Mouse (Mus musculus) MEL (cell line): ENCODE measurements around the gene Fbxo17. TPM values are rescaled to one million over a fixed set of nuclear protein-coding genes. Genes with fewer than 3 reads are reported as not detected.
A peak's percentile ranks its signal among the peaks of the same experiment; 100 is the strongest.
"Not testable (repeated sequence)": the region's sequence is repeated elsewhere in the genome, so short reads cannot be mapped to it uniquely, and the experiment has no call there.

ENCODE experiments used
- DNase-seq: peaks from one replicate; pipeline ENCODE4 v3.0.0; 2011; ENCODE audit warnings: low read depth, low spot score
- H3K27ac ChIP-seq: 2 replicates; pipeline ENCODE4 v1.5.1; 2012; ENCODE audit warnings: low read depth, mild to moderate bottlenecking, control low read depth, low read length, moderate library complexity; ENCODE audit not compliant: control insufficient read depth
- H3K27me3 ChIP-seq, 2 experiments: fragments of 150-350 bp in 1 of 2; sonication (generic) in 1 of 2; 2 replicates each; pipeline ENCODE4 v1.6.1; 2012; ENCODE audit warnings: low read length in 2 of 2, mild to moderate bottlenecking in 2 of 2, improper control_type of control experiment in 1 of 2, moderate library complexity in 1 of 2; ENCODE audit not compliant: insufficient read depth in 2 of 2, control insufficient read depth in 1 of 2
- H3K36me3 ChIP-seq, 2 experiments: 2 replicates each; pipeline ENCODE4 v1.6.1; 2012 to 2014; ENCODE audit warnings: low read length in 2 of 2, improper control_type of control experiment in 1 of 2, inconsistent platforms in 1 of 2, mild to moderate bottlenecking in 1 of 2; ENCODE audit not compliant: insufficient read depth in 2 of 2, control insufficient read depth in 1 of 2
- H3K4me1 ChIP-seq, 2 experiments: fragments of 150-350 bp in 1 of 2; sonication (generic) in 1 of 2; 2 replicates each; pipeline ENCODE4 v1.6.1; 2012; ENCODE audit warnings: low read length in 2 of 2, improper control_type of control experiment in 1 of 2, mild to moderate bottlenecking in 1 of 2; ENCODE audit not compliant: insufficient read depth in 2 of 2, control insufficient read depth in 1 of 2
- H3K4me3 ChIP-seq, 2 experiments: fragments of 150-350 bp in 1 of 2; sonication (generic) in 1 of 2; 2 replicates each; pipeline ENCODE4 v1.5.1; 2012; ENCODE audit warnings: low read depth in 2 of 2, low read length in 2 of 2, mild to moderate bottlenecking in 2 of 2, moderate library complexity in 2 of 2, control low read depth in 1 of 2, improper control_type of control experiment in 1 of 2; ENCODE audit not compliant: control insufficient read depth in 1 of 2, insufficient read depth in 1 of 2
- H3K79me2 ChIP-seq: 2 replicates; pipeline ENCODE4 v1.6.1; 2012; ENCODE audit warnings: mild to moderate bottlenecking, low read length, moderate library complexity; ENCODE audit not compliant: control insufficient read depth, poor library complexity, insufficient read depth
- H3K9ac ChIP-seq: 2 replicates; pipeline ENCODE4 v1.6.1; 2012; ENCODE audit warnings: low read depth, mild to moderate bottlenecking, control low read depth, low read length, moderate library complexity; ENCODE audit not compliant: control insufficient read depth, poor library complexity, severe bottlenecking
- H3K9me3 ChIP-seq: fragments of 150-350 bp; sonication (generic); replicated peaks from 2 replicates; pipeline ENCODE4 v1.6.1; 2012; ENCODE audit warnings: mild to moderate bottlenecking, low read length, improper control_type of control experiment, moderate library complexity; ENCODE audit not compliant: insufficient read depth
- ELF1 ChIP-seq: IDR thresholded peaks from 2 replicates; pipeline ENCODE4 v1.6.1; 2014; ENCODE audit warnings: low read depth, mild to moderate bottlenecking, inconsistent platforms, low read length, improper control_type of control experiment, moderate library complexity
- ETS1 ChIP-seq: IDR thresholded peaks from 2 replicates; pipeline ENCODE4 v1.6.1; 2012; ENCODE audit warnings: low read depth, mild to moderate bottlenecking, inconsistent platforms, low read length, improper control_type of control experiment, moderate library complexity
- GABPA ChIP-seq: IDR thresholded peaks from 2 replicates; pipeline ENCODE4 v1.6.1; 2012; ENCODE audit warnings: low read depth, mild to moderate bottlenecking, inconsistent platforms, low read length, improper control_type of control experiment, moderate library complexity
- MAFK ChIP-seq: IDR thresholded peaks from 2 replicates; pipeline ENCODE4 v1.6.1; 2011; ENCODE audit warnings: low read depth, mild to moderate bottlenecking, low read length, improper control_type of control experiment, borderline replicate concordance
- MYB ChIP-seq: IDR thresholded peaks from 2 replicates; pipeline ENCODE4 v1.6.1; 2011; ENCODE audit warnings: mild to moderate bottlenecking, low read depth, low read length, improper control_type of control experiment
- POLR2A ChIP-seq, 2 experiments: IDR thresholded peaks; 2 replicates each; pipeline ENCODE4 v1.6.1; 2011 to 2012; ENCODE audit warnings: low read length in 2 of 2, mild to moderate bottlenecking in 2 of 2, control low read depth in 1 of 2, improper control_type of control experiment in 1 of 2, low read depth in 1 of 2, moderate library complexity in 1 of 2; ENCODE audit not compliant: control insufficient read depth in 1 of 2, insufficient read depth in 1 of 2, poor library complexity in 1 of 2
- POLR2AphosphoS5 ChIP-seq: IDR thresholded peaks from 2 replicates; pipeline ENCODE4 v1.6.1; 2012; ENCODE audit warnings: low read depth, borderline replicate concordance, mild to moderate bottlenecking, inconsistent platforms, low read length, moderate library complexity, mixed read lengths
- RCOR1 ChIP-seq: IDR thresholded peaks from 2 replicates; pipeline ENCODE4 v1.6.1; 2012; ENCODE audit warnings: low read depth, mild to moderate bottlenecking, inconsistent platforms, low read length, improper control_type of control experiment
- SMC3 ChIP-seq: IDR thresholded peaks from 2 replicates; pipeline ENCODE4 v1.6.1; 2011; ENCODE audit warnings: low read depth, low read length, improper control_type of control experiment
- TCF12 ChIP-seq: IDR thresholded peaks from 2 replicates; pipeline ENCODE4 v1.6.1; 2014; ENCODE audit warnings: low read depth, mild to moderate bottlenecking, inconsistent platforms, low read length, improper control_type of control experiment, moderate library complexity
- polyA plus RNA-seq, 2 experiments: library from polyadenylated mRNA; stranded (reverse) in 1 of 2; unstranded in 1 of 2; fragments of >175 nt in 1 of 2; fragments of >200 nt in 1 of 2; gene quantifications; 2 replicates each; pipeline versions ENCODE4 v1.2.1 to v1.2.4; 2012; ENCODE audit warnings: low replicate concordance in 2 of 2, low read depth in 1 of 2; ENCODE audit not compliant: insufficient read length in 2 of 2, insufficient read depth in 1 of 2, missing spikeins in 1 of 2
- total RNA-seq: library from RNA; depleted of rRNA; stranded (reverse); fragments of 300-350 nt; gene quantifications from 2 replicates; pipeline ENCODE4 v1.2.3, GENCODE M21; 2012; rRNA removed

The Fbxo17 gene
- total RNA-seq = 0.10 TPM in 1 of 2 replicates, not detected in the other
- polyA plus RNA-seq = under 1 TPM in 1 of 2 experiments, not detected in 1; 0.43 TPM

DNA sequence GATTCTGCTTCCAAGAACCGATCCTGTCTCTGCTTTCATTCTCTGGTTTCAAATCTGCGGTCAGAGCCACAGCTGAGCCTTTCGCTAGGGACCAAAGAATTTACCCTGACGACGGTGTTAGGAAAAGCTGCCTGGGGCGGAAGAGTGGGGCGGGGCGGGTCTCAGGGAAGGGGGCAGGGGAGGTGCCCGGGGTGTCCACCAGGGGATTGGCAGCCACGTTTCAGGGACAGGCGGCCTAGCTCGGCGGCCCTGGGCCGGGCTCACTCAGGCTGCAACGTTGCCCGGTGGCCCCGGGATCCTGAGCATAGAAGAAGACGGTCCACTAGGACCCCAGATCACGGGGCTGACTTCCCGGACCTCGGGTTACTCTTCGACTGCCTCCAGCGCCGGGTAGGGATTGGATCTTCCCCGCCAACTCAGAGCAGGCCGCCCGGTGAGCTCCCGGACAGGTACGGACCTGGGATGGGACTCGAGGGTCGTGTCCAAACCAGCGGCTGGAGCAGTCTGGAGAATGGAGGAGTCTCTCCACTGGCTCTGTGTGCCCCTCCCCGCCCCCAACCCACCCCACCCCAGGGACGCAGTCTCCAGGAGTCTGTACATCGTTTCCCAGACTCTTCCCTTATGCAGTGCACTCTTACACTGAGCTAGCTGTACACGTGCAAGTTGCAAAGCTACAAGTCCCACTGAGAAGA is at the start of gene Fbxo17:
TSS of gene Fbxo17 (plus strand) at position 215 of the 692 bp plus-strand sequence.
- no peaks in the 10 kb centered on the region for H3K9me3 ChIP-seq
- no peak for DNase-seq
- TF ChIP-seq SMC3 = no peak
- TF ChIP-seq, all 39 proteins: peak for 0
- Histone ChIP-seq H3K9ac (no peak within 1 kb of the TSS), H3K36me3 (no peaks in the 10 kb centered on the region), H3K27ac (no peak within 1 kb of the TSS), H3K4me3 (no peak within 1 kb of the TSS), H3K4me1 (no peaks in the 10 kb centered on the region), H3K79me2 (no peaks in the 10 kb centered on the region), H3K27me3 (no peaks in the 10 kb centered on the region; a peak in 1 of 4 replicates)

- Histone ChIP-seq H3K4me1 (peaks cover 0 to 3% of the 10 kb centered on the region in 2 experiments; a peak in 2 of 4 replicates), H3K36me3 (peaks cover 0 to 2% of the 10 kb centered on the region in 2 experiments; a peak in 1 of 4 replicates), H3K4me3 (no peak overlapping the region), H3K27me3 (no peaks in the 10 kb centered on the region), H3K9me3 (no peaks in the 10 kb centered on the region), H3K27ac (no peak overlapping the region), H3K9ac (peak overlapping the region; percentile 11; the same call in 1 of the 2 replicates), H3K79me2 (no peaks in the 10 kb centered on the region)
- DNase-seq = peak; percentile 72
- TF ChIP-seq TCF12 (no peak), MYB (no peak), RCOR1 (no peak), POLR2A (IDR thresholded peaks at IDR 0.05; ENCODE audit: control insufficient read depth in 1 of 2, insufficient read depth in 1 of 2, low read depth in 1 of 2, low read length in 2 of 2, poor library complexity in 1 of 2) (0 out of 4 replicates have a peak, but pooled peaks of 1 of the 2 experiments have one; percentile 28), ETS1 (0 out of 2 replicates have a peak, but pooled peaks have one; percentile 39), ELF1 (peak; percentile 24; the same call in 1 of the 2 replicates)
These were observed 45.4 kb upstream of the Fbxo17 start for GRCm38 (mm10) chr7:28671172-28671571.

GRCm38 (mm10) chr7:28672276-28672675 is 44.3 kb upstream of the Fbxo17 start:
- Histone ChIP-seq H3K27ac (no peak overlapping the region), H3K4me3 (no peak overlapping the region), H3K4me1 (peaks cover 0 to 9% of the 10 kb centered on the region in 2 experiments; a peak in 3 of 4 replicates), H3K27me3 (no peaks in the 10 kb centered on the region), H3K79me2 (no peaks in the 10 kb centered on the region), H3K9me3 (no peaks in the 10 kb centered on the region), H3K36me3 (peaks cover 0 to 2% of the 10 kb centered on the region in 2 experiments; a peak in 1 of 4 replicates), H3K9ac (no peak overlapping the region)
- no peak for DNase-seq
- TF ChIP-seq MAFK (no peak), POLR2A (IDR thresholded peaks at IDR 0.05; ENCODE audit: control insufficient read depth in 1 of 2, insufficient read depth in 1 of 2, low read depth in 1 of 2, low read length in 2 of 2, poor library complexity in 1 of 2) (no peak), ELF1 (no peak), POLR2AphosphoS5 (no peak), GABPA (no peak)

DNA sequence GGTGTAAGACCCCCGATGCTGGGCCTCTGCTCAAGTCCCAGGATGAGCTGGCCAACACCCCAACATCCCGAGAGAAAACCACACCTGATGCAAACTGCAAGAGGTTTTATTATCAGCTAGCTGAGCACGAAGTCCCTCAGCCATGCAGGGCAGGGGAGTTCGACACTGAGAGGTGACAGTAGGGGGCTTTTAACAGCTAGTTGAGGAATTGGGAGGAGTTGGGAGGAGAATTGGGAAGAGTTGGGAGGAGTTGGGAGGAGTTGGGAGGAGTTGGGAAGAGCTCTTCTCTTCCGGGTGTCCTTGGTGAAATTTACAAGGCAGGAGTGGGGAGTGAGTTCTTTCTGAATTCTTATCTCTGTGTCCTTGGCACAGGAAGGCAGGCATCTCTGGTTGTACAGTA is 43.8 kb upstream of the Fbxo17 start:
- not testable (repeated sequence) for H3K4me1 ChIP-seq, H3K9ac ChIP-seq, DNase-seq, H3K36me3 ChIP-seq, H3K9me3 ChIP-seq, H3K79me2 ChIP-seq, H3K27ac ChIP-seq, H3K27me3 ChIP-seq, H3K4me3 ChIP-seq
